Mouse (Mus musculus) thymus, postnatal 25 days (tissue): Measurements from ENCODE around the gene Plekhm3.

Source experiments
- DNase-seq: peaks from one replicate; pipeline ENCODE4 v3.0.0; 2022

Plekhm3 gene

GRCm38 (mm10) chr1:64817709-64818108 lies 138.9 kb downstream of the Plekhm3 start:
- DNase-seq, result no peak

DNA sequence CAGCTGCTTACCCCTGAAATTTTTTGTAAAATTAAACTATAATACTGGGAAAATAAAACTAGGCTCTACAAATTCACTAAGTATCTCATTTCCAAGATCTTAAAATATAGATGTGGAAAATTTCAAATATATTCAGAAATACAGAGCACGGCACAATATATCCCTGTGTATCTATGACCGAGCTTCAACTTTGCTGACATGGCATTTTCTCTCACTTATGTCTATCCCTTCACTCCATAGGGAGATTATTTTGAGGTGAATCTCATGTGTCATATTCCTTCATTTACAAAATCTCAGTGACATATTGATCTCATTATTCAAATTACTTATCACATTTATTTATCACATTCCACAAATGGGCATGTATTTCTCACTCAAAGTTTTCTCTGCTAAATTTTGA lies 143.4 kb downstream of the Plekhm3 start:
- no peak for DNase-seq

DNA sequence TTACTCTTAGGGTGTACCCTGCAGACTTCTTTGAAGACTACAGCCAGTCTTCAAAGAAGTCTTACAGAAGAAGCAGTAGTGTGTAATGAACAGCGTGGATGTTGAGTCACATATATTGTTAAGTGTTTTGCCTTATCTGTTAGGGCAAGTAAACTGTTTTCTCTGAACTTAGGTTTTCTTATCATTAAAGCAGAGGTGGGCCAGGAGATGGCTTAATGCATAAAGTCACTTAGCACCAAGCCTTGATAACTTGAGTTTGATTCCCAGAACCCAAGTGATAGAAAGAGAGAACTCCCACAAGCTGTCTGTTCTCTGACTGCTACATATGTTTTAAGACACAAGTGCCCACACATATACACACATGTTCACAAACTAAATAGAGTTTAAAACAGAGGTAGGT lies 144.7 kb downstream of the Plekhm3 start:
- no peak for DNase-seq

- DNase-seq, result no peak
Observed at GRCm38 (mm10) chr1:64809085-64809484, 147.5 kb downstream of the Plekhm3 start.

- DNase-seq, result no peak
Observed at GRCm38 (mm10) chr1:64807766-64808165, 148.9 kb downstream of the Plekhm3 start.

DNA sequence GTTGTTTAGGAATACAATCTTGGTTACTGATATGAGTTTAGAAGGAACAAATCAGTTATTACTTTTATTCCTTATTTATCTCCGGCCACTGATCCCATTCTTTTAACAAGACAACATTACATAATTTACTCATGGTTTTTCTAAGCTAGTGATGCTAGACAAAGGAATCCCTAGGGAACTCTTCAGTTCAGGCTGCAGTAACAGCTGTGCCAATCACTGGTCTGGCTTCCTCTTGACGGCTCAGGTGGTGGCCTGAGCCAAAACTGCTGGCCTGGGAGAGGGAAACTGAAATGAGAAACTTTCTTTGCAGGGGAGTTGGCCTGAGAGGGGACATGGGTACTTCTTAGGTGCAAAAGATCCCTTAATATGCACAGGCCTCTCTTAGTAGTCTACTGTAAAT lies 151.4 kb downstream of the Plekhm3 start:
- no peak for DNase-seq

DNA sequence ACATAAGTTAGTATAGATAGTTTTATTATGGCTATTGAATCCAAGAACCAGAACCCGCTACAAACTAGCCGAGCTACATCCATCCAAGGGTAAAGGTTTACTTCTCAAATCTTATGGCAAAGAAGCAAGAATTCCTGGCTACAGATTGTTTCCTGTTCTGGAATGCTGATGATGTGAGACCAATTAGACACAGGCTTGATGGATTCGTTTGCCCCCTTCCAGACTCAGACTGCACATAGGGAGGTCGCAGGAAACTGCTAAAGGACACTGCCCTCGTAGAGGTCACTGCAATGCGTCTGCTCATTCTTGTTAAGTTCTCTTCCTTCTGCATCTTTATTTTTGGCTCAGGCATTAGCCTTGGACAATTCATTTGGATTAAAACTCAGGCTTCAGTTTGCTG lies 154.0 kb downstream of the Plekhm3 start:
- DNase-seq, result no peak

GRCm38 (mm10) chr1:64797621-64798020 lies 159.0 kb downstream of the Plekhm3 start:
- DNase-seq, result no peak

DNA sequence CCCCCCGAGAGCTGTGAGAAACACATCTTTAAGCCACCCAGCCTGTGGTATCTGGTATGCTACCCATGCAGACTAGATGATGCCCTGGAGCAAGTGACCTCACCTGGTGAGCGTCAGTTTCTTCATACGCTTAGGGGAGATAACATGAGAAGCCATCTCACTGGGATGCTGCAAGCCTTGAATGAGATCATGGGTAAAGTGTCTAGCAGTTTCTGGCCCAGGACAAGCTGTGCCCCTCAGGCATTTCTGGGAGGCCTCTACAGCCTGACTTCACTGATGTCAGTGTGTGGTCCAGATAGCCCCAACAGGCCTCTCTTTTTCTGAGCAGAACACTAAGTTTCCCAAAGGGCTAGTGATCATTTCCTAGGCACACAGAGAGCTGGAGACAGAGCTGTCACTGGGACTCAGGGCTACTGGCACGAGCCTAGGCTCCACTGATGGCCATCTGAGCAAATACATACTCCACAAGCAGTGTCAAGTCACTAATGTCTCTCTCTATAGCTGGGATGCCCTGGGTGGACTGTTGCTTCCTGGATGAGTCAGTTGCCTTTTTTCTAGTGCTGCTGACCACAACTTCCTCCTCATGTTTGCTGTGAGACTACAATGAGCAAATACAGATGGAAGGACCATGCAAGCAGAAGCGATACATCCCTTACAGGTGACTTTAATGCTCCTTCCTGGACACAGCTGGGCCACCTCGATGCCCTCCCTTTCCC lies 159.6 kb downstream of the Plekhm3 start:
- DNase-seq, result no peak

GRCm38 (mm10) chr1:64795284-64796040 lies 161.2 kb downstream of the Plekhm3 start:
- DNase-seq, result no peak

GRCm38 (mm10) chr1:64794096-64794495 lies 162.5 kb downstream of the Plekhm3 start:
- DNase-seq, result no peak

- DNase-seq, result no peak
Observed at GRCm38 (mm10) chr1:64793234-64793530, 163.4 kb downstream of the Plekhm3 start.

- DNase-seq, result no peak
Observed at GRCm38 (mm10) chr1:64792521-64793233, 163.9 kb downstream of the Plekhm3 start.

DNA sequence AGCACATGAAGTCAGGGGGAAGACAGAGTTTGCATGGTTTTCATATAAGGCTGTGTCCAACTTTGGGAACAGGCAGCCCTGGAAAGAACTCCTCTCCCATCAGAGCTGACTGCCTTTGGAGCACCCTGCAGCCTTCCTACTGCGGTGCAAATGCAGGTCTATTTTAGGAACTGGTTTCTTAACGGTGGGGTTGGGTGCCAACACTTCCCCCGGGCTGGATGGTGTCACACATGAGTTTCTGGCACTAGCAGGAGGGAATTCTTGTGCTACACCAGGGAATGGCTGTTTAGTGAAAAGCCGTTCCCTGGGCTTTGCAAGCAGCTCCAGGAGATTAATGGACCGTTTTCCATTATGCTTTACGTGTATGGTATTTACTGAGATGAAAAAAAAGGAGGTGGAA lies 164.8 kb downstream of the Plekhm3 start:
- DNase-seq, result no peak

- DNase-seq, result no peak
Observed at GRCm38 (mm10) chr1:64790806-64791790, 165.5 kb downstream of the Plekhm3 start.

DNA sequence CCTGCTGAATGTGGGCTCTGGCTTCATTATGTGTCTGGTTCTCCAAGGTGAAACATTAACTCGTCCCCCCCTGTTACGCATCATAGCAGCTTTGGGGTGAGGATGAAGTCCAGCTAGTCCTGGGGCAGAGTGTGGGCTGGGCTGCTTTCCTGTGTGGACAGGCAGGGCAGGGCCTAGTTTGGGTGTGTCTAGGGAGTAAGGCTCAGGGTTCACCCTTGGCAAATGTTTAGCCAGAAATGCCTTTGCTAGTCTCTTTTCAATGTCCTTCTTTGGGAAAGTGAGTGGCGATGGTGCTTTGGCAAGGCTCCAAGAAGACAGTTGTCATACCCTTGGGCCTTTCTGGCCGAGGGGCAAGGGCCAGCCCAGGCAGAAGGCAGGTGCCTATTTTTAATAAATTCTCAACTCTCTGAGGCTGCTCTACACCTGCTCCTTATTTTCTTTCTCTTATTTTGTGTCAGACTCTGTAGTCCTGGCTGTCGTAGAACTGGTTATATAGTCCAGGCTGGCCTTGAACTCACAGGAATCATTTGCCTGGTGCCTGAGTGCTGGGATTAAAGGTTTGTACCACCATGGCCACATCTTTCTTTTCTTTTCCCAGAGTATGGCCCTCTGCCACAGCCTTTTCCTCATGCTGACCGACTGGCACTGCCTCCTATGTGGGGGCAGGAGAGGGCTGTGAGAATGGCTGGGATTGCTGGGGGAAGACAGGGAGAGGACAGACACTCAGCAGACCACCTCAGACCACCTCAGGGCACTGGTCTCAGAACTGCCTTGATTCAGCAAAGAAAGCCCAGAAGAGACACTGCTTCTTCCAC lies 168.7 kb downstream of the Plekhm3 start:
- DNase-seq, result no peak

GRCm38 (mm10) chr1:64779863-64780262 lies 176.8 kb downstream of the Plekhm3 start:
- DNase-seq, result no peak

DNA sequence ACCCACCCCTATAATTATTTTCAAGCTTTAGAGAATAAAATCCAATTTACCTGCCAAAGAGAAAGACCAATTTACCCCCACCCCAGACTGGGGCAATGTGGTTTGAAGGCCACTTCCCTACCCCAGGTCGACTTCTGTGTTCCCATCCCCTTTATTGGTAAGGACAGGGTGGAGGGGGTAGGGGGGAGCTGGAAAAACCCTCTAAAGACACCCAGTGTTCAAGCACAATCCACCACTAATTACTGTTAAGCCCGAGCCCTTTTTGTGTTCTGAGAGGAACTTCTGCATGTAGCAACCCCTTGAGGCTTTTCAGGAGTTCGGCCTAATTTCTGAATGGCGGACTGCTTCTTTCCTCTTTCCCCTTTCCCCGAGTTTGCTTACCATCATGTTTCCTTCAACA lies 177.2 kb downstream of the Plekhm3 start:
- DNase-seq, result no peak

- no peak for DNase-seq
Observed at GRCm38 (mm10) chr1:64773305-64773704, 183.3 kb downstream of the Plekhm3 start.

DNA sequence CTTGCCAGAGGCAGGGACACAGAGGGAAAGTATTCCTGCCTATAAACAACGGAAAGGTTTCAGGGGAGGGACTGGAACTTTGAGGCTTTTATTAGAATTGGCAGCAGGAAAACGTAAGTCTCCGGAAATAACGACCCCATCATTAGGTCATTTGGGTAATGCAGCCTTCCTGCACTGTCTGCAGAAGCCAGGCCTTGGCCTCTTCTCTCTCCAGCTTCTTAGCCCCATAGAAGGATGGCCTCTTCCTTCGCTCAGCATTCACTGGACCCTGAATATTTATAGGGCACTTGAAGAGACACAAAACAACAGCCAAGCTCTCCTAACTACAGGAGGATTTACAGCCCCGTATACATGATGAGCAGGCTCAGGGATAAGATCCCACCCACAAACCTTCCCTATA lies 186.5 kb downstream of the Plekhm3 start:
- DNase-seq, result no peak

DNA sequence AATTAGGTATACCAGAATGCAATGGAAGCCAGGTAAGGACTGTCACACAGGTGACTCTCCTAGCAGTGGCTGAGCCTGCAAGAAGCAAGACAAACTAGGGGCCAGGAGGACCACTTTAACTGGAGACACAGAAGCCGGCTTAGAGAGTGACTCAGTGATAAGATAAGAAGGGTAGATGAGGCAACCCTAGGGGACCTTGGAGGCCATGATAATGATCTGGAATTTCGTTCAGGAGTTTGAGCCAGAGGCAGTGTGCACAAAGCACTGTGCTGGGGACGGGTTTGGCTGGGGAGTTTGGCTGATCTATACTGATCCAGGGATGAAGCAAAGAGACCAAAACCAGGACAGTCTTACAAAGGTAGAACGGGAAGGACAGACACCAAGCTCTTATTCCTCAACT lies 195.0 kb downstream of the Plekhm3 start:
- DNase-seq, result no peak

- DNase-seq, result no peak
Observed at GRCm38 (mm10) chr1:64757766-64758165, 198.9 kb downstream of the Plekhm3 start.
